Mouse (Mus musculus) myocyte (in vitro differentiated cells): Measurements from ENCODE around the gene Cpsf4l.

Experiments
- E2F4 ChIP-seq: IDR thresholded peaks from one replicate; pipeline ENCODE4 v1.6.1; 2011; ENCODE audit warnings: mild to moderate bottlenecking, control low read depth, moderate library complexity; ENCODE audit not compliant: insufficient read depth
- MAX ChIP-seq: IDR thresholded peaks from one replicate; pipeline ENCODE4 v1.6.1; 2011; ENCODE audit warnings: low read depth, mild to moderate bottlenecking, control low read depth
- MYOD1 ChIP-seq, 3 experiments: IDR thresholded peaks; one replicate each; pipeline ENCODE4 v1.6.1; 2011; ENCODE audit warnings: control low read depth in 2 of 3, low read depth in 2 of 3, mild to moderate bottlenecking in 2 of 3, moderate library complexity in 1 of 3; ENCODE audit not compliant: insufficient read length in 2 of 3, control insufficient read depth in 1 of 3
- MYOG ChIP-seq, 3 experiments: IDR thresholded peaks; one replicate each; pipeline ENCODE4 v1.6.1; 2011; ENCODE audit warnings: control low read depth in 2 of 3, low read depth in 2 of 3, mild to moderate bottlenecking in 2 of 3; ENCODE audit not compliant: insufficient read length in 2 of 3, control insufficient read depth in 1 of 3, insufficient read depth in 1 of 3
- POLR2A ChIP-seq: IDR thresholded peaks from one replicate; pipeline ENCODE4 v1.6.1; 2011; ENCODE audit warnings: low read depth, mild to moderate bottlenecking, control low read depth, moderate library complexity; ENCODE audit not compliant: insufficient read length
- POLR2AphosphoS2 ChIP-seq: IDR thresholded peaks from one replicate; pipeline ENCODE4 v1.6.1; 2011; ENCODE audit warnings: low read depth, control low read depth; ENCODE audit not compliant: insufficient read length
- TCF12 ChIP-seq: IDR thresholded peaks from one replicate; pipeline ENCODE4 v1.6.1; 2011; ENCODE audit warnings: mild to moderate bottlenecking, control low read depth; ENCODE audit not compliant: poor library complexity, insufficient read depth, severe bottlenecking
- TCF3 ChIP-seq: IDR thresholded peaks from one replicate; pipeline ENCODE4 v1.6.1; 2011; ENCODE audit warnings: low read depth, control low read depth; ENCODE audit not compliant: insufficient read length
- USF1 ChIP-seq: IDR thresholded peaks from one replicate; pipeline ENCODE4 v1.6.1; 2011; ENCODE audit warnings: low read depth, mild to moderate bottlenecking, control low read depth, moderate library complexity

DNA sequence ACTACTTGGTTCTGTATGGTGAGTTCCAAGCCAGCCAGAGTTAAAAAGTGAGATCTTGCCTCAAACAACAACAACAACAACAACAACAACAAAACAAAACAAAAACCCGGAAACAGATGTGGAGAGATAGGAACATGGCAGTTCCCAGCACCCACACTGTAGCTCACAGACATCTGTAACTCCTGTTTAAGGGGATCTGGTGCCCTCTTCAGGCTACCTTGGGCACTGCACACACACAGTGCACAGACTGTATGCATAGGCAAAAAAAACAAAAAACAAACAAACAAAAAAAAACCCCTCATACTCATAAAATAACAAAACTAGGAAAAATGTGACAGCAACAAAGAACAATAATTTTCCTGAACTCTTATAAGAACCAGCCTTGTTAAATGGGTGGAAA is 33.2 kb upstream of the Cpsf4l start:
- no peak for TF ChIP-seq POLR2A
- no peak for TF ChIP-seq USF1
- TF ChIP-seq E2F4: no peak
- no peak for TF ChIP-seq MYOG (IDR thresholded peaks at IDR 0.05; ENCODE audit: control insufficient read depth in 1 of 3, insufficient read depth in 1 of 3, insufficient read length in 2 of 3, low read depth in 2 of 3)
- no peak for TF ChIP-seq TCF3
- no peak for TF ChIP-seq MYOD1 (IDR thresholded peaks at IDR 0.05; ENCODE audit: control insufficient read depth in 1 of 3, insufficient read length in 2 of 3, low read depth in 2 of 3)
- TF ChIP-seq POLR2AphosphoS2: no peak
- no peak for TF ChIP-seq MAX
- no peak for TF ChIP-seq TCF12
